Comparison of ENCODE assay signal across 21 mouse cellular contexts in genomic region chr13:52349606-52350005, GRCm38 (mm10).
DNase-seq lines count a peak whose midpoint lies in the region; ATAC-seq and TF ChIP-seq lines count a peak whose summit lies in the region.
"Had no signal": no experiment of that assay in that cellular context is flagged by ENCODE, and none has a peak within 500 bp of the region (broad histone marks: within the 10 kb centered on the region; RNA-seq: fewer than 3 reads in every experiment).

No protein-coding gene starts in this region.

- H3K9me3 ChIP-seq in heart, embryonic 12.5 days (replicated peaks), result no peaks in the 10 kb centered on the region
- H3K9me3 ChIP-seq in heart, embryonic 10.5 days, result no peaks in the 10 kb centered on the region
- no peaks in the 10 kb centered on the region for H3K9me3 ChIP-seq in heart, embryonic 11.5 days (replicated peaks; ENCODE audit: control insufficient read depth, low read length)

- H3K4me3 ChIP-seq in heart, embryonic 12.5 days, result no peak overlapping the region
- no peak overlapping the region for H3K4me3 ChIP-seq in heart, embryonic 10.5 days
- H3K4me3 ChIP-seq in heart, embryonic 11.5 days (ENCODE audit: low read depth, low read length), result no peak overlapping the region
- no peak overlapping the region for H3K4me3 ChIP-seq in layer of hippocampus, adult 2 months

- H3K36me3 ChIP-seq in heart, embryonic 12.5 days, result no peaks in the 10 kb centered on the region
- no peaks in the 10 kb centered on the region for H3K36me3 ChIP-seq in heart, embryonic 10.5 days
- no peaks in the 10 kb centered on the region for H3K36me3 ChIP-seq in heart, embryonic 11.5 days (ENCODE audit: control insufficient read depth, insufficient read depth, low read length)
- H3K36me3 ChIP-seq: G1E had no signal

- no peaks in the 10 kb centered on the region for H3K4me1 ChIP-seq in heart, embryonic 12.5 days (replicated peaks)
- 0 out of 2 replicates have a peak, but pooled peaks cover 4% of the 10 kb centered on the region for H3K4me1 ChIP-seq in heart, embryonic 10.5 days
- H3K4me1 ChIP-seq in heart, embryonic 11.5 days (ENCODE audit: control insufficient read depth, insufficient read depth, low read length), result no peaks in the 10 kb centered on the region

- no peaks in the 10 kb centered on the region for H3K27me3 ChIP-seq in heart, embryonic 12.5 days (replicated peaks)
- no peaks in the 10 kb centered on the region for H3K27me3 ChIP-seq in heart, embryonic 10.5 days (ENCODE audit: insufficient read depth, poor library complexity, severe bottlenecking)
- H3K27me3 ChIP-seq in heart, embryonic 11.5 days (ENCODE audit: control insufficient read depth, insufficient read depth, low read length), result no peaks in the 10 kb centered on the region
- H3K27me3 ChIP-seq: CH12.LX had no signal

- ATAC-seq in heart, embryonic 12.5 days (ENCODE audit: insufficient number of reproducible peaks, low FRiP score), result no peak
- ATAC-seq in heart, embryonic 11.5 days (replicated peaks; ENCODE audit: insufficient number of reproducible peaks, low FRiP score, low TSS enrichment), result no peak
- ATAC-seq: activated CD4-positive, CD25-positive, alpha-beta regulatory T cell, adult 4 months; CD4-positive, CD25-positive, alpha-beta regulatory T cell, adult 4 months; Patski had no signal

- H3K4me2 ChIP-seq in heart, embryonic 12.5 days, result no peak overlapping the region
- H3K4me2 ChIP-seq in heart, embryonic 11.5 days, result no peak overlapping the region

- peak; percentile 79 for DNase-seq in heart, adult 11 months
- peak; percentile 63 for DNase-seq in heart, embryonic 10.5 days (ENCODE audit: low spot score)
- DNase-seq in layer of hippocampus, adult 2 months (ENCODE audit: low spot score in 2 of 2), result no peak
- no peak for DNase-seq in layer of hippocampus, postnatal 36 days
- DNase-seq: adrenal gland, adult 2 months; adrenal gland, adult 8-10 months; adrenal gland, postnatal 10 days; adrenal gland, postnatal 14 days; adrenal gland, postnatal 25 days; adrenal gland, postnatal 36 days; B cell, adult 2 months; cerebellum, adult 11 months; cerebellum, adult 11-12 months; cerebellum, adult 18-20 months had no signal

- H3K27ac ChIP-seq in heart, embryonic 12.5 days (ENCODE audit: poor library complexity, severe bottlenecking), result no peak overlapping the region
- no peak overlapping the region for H3K27ac ChIP-seq in heart, embryonic 10.5 days
- no peak overlapping the region for H3K27ac ChIP-seq in heart, embryonic 11.5 days (ENCODE audit: low read depth, low read length)
- H3K27ac ChIP-seq in layer of hippocampus, adult 2 months, result no peak overlapping the region

- H3K9ac ChIP-seq in heart, embryonic 12.5 days, result no peak overlapping the region
- no peak overlapping the region for H3K9ac ChIP-seq in heart, embryonic 11.5 days (ENCODE audit: low read depth, low read length)

- peak; percentile 17; the same call in 1 of the 2 replicates for TF ChIP-seq CTCF in layer of hippocampus, adult 2 months (conservative IDR thresholded peaks at IDR 0.05)

- 77% methylated on average over 5 of the region's 5 CpGs for WGBS in heart, embryonic 12.5 days
- WGBS in heart, embryonic 10.5 days, result 79% methylated on average over 5 of the region's 5 CpGs
- 83% methylated on average over 5 of the region's 5 CpGs for WGBS in heart, embryonic 11.5 days (ENCODE audit: insufficient replicate concordance)

Comparison
In these comparisons a context has a peak if more than half of its experiments do, and no peak if none do; other contexts are left out.
1. DNase-seq: peak in heart, adult 11 months (single experiment) and heart, embryonic 10.5 days (single experiment); none in layer of hippocampus, adult 2 months (0 of 2) and layer of hippocampus, postnatal 36 days (0 of 2).